Mouse (Mus musculus) brain, embryonic 14.5 days (tissue): Measurements from ENCODE around the gene Zhx3.

Source experiments
- CTCF ChIP-seq: fragments of 200-500 bp; IDR thresholded peaks from 2 replicates; pipeline ENCODE4 v1.5.1; 2012; ENCODE audit warnings: inconsistent platforms, mild to moderate bottlenecking, moderate library complexity, borderline replicate concordance; ENCODE audit not compliant: insufficient read depth, insufficient read length; ENCODE audit errors: extremely low read depth
- POLR2A ChIP-seq: fragments of 200-500 bp; IDR thresholded peaks from 2 replicates; pipeline ENCODE4 v1.6.1; 2012; ENCODE audit warnings: mild to moderate bottlenecking, inconsistent platforms, borderline replicate concordance; ENCODE audit not compliant: poor library complexity, insufficient read depth, insufficient read length, severe bottlenecking; ENCODE audit errors: extremely low read depth

DNA sequence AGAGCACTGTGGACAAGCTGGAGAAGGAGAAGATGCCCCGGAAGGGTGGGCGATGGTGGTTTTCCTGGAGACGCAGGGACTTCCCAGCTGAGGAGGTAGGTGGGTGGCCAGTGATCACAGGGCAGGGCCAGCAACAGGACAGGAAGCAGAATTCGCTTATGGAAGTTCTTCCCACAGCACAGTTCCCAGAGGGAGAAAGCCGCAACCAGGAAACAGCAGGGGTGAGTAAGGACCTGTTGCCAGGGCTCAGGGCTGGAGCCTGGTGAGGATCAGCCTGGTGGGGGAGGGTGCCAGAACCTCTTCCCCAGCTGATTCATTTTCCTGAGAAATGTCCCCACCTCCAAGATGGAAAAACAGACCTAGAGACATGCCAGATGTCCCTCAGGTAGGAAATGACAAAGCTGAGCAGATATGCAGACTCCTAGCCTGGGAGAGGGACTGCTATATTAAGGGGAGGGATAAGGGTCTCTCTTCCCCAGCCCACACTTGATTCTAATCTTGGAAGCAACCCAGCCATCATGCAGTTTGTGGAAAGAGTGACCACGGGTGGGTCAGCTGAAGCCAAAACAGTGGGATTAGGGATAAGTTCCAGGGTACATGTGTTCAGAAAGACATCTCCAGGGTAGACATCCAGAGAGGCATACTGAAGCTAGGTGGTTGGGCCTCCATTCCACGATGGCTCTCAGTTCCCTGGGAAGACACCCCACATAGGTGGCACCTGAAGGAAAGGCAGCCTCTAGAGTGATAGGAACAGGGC is 29.0 kb upstream of the Zhx3 start:
- TF ChIP-seq CTCF (no peak), POLR2A (no peak)
